Mouse (Mus musculus) megakaryocyte-erythroid progenitor cell, adult 5 weeks (primary cell): ENCODE results near the gene Pick1. TPM values are rescaled to one million over a fixed set of nuclear protein-coding genes. Genes with fewer than 3 reads are reported as not detected.

Experiments used
- polyA plus RNA-seq: library from polyadenylated mRNA; stranded (reverse); fragments of >175 nt; gene quantifications from 2 replicates; pipeline ENCODE4 v1.2.3, GENCODE M21; 2012

The Pick1 gene
- 16.8 and 19.5 TPM in 2 replicates for polyA plus RNA-seq

DNA sequence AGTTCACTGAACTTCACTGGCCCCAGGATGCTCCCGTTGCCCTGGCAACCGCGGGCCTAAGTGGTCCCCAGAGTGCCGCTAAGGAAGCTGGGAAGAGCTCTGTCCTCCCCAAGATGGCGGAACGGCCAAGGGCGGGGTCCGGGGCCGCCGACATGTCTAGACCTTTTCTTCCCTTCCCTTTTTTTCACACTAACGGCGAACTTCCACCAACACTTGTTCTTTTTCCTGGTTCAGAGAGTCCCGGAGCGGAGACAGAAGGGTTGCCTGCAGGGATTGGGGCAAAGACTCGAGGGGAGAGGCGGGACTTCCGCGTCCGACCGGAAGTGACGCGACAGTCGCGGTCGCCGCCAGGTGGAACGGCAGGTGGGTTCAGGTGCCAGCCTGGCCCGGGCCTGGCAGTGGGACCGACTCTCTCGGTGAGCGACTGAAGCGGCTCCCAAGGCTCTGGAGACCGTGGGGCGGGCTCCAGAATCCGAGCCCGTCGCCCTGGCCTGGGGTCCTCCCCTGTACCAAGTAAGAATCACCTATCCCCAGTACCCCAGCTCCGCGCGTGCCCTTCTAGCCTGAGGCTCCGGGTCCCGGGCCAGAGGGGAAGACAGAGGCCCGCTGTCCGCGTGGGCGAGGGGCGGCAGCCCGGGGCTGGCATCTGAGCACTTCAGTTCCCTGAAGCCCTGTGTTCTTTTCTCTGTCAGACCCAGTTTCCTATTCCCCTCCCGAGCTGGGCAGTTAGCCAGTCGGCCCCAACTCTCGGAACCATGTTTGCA lies at the start of gene Pick1, which contains the start of gene Gm49486:
Gene Pick1, plus strand, starts transcription at position 116 of the 764 bp plus-strand sequence.
Gene Gm49486, plus strand, starts transcription at position 334 of the 764 bp plus-strand sequence.

DNA sequence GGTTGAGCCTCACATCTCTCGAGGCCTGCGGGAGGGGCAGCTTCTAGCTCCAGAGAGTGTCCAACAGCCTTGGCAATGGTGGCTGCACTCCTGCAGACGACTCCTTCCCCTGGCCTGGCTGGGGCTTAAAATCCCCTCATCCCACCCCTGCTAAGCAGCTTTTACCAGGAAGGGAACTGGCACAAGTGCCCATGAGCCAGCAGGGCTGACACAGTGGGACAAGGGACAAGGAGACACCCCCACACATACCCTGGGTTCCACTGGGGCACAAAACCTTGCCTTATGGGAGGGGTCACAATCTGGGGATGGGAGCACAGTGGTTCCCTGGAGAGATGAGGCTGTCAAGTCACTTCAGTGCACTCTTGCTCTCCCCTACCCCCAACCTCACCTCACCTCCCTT lies 25.7 kb downstream of the Pick1 start, which contains the start of gene Slc16a8:
Gene Slc16a8, minus strand, starts transcription at position 101 of the 400 bp plus-strand sequence.

DNA sequence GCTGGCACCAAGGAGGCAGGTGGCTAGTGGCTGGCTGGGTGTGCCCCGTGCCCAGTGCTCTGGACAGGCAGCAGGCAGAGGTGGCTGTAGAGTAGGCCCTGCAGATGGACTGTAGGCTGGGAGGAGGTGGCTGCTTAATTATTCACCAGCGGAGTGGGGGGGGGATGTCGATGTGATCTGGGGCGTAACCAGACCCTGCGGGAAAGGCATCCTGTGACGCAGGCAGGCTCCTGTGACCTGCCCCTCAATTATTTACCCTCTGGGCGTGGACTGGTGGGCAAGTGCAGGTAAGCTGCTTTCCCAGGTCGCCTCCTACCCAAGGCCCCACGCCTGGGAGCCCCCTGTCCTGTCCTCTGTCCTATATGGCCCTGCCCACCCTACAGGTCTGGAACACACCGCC lies 56.4 kb downstream of the Pick1 start, which contains the start of gene Baiap2l2:
Gene Baiap2l2, minus strand, starts transcription at position 139 of the 400 bp plus-strand sequence.

Other genes starting within 250 kb of the Pick1 start
- 73.7 and 99.6 TPM in 2 replicates for gene H1f0, start 200.7 kb upstream of the Pick1 start, polyA plus RNA-seq
- gene Galr3, start 187.3 kb upstream of the Pick1 start, polyA plus RNA-seq: 3.5 and 4.6 TPM in 2 replicates
- gene Ankrd54, start 166.3 kb upstream of the Pick1 start, polyA plus RNA-seq: 50.6 and 52.5 TPM in 2 replicates
- gene Eif3l, start 154.0 kb upstream of the Pick1 start, polyA plus RNA-seq: 26.5 TPM in 2 replicates
- 31.7 and 33.5 TPM in 2 replicates for gene Micall1, start 120.3 kb upstream of the Pick1 start, polyA plus RNA-seq
- gene Polr2f, start 88.2 kb upstream of the Pick1 start, polyA plus RNA-seq: 229 and 258 TPM in 2 replicates
- 0.46 and 0.53 TPM in 2 replicates for gene 1700088E04Rik, start 87.9 kb upstream of the Pick1 start, polyA plus RNA-seq
- 0.08 TPM in 1 of 2 replicates, not detected in the other for gene Sox10, start 63.9 kb upstream of the Pick1 start, polyA plus RNA-seq
- gene Gm49486, start 218 bp downstream of the Pick1 start, polyA plus RNA-seq: 0.03 and 0.22 TPM in 2 replicates
- not detected in 2 replicates for gene Slc16a8, start 25.6 kb downstream of the Pick1 start, polyA plus RNA-seq
- 1.5 TPM in 2 replicates for gene Baiap2l2, start 56.4 kb downstream of the Pick1 start, polyA plus RNA-seq
- gene Pla2g6, start 99.2 kb downstream of the Pick1 start, polyA plus RNA-seq: 25.5 and 39.2 TPM in 2 replicates
- gene Maff, start 117.4 kb downstream of the Pick1 start, polyA plus RNA-seq: 34.6 and 40.8 TPM in 2 replicates
- 62.5 and 64.0 TPM in 2 replicates for gene Tmem184b, start 174.4 kb downstream of the Pick1 start, polyA plus RNA-seq
- gene Csnk1e, start 226.4 kb downstream of the Pick1 start, polyA plus RNA-seq: 104 and 129 TPM in 2 replicates